Mouse (Mus musculus): Measurements from ENCODE around the gene Kifc5b.
A peak's percentile ranks its signal among the peaks of the same experiment; 100 is the strongest.
"Not testable (repeated sequence)": the region's sequence is repeated elsewhere in the genome, so short reads cannot be mapped to it uniquely, and the experiment has no call there.

Kifc5b gene

DNA sequence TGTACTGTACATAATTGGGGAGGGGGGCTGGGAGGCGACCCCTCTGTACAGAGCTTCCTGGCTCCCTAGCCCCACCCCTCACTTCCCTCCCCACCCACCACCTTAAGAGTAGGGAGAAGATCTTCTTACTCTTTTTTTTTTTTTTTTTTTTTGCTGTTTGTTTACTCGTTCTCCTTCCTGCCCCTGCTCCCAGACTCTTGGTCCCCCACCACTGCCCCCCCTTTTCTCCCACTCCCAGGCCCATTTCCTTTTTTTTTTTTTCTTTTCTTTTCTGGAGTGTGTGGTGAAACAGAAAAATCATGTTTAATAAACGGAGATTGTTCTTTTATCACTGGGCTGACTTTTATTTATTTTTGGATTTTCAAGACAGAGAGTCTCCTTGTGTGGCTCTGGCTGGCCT lies 55.2 kb downstream of the Kifc5b start:
- no peak for DNase-seq

DNA sequence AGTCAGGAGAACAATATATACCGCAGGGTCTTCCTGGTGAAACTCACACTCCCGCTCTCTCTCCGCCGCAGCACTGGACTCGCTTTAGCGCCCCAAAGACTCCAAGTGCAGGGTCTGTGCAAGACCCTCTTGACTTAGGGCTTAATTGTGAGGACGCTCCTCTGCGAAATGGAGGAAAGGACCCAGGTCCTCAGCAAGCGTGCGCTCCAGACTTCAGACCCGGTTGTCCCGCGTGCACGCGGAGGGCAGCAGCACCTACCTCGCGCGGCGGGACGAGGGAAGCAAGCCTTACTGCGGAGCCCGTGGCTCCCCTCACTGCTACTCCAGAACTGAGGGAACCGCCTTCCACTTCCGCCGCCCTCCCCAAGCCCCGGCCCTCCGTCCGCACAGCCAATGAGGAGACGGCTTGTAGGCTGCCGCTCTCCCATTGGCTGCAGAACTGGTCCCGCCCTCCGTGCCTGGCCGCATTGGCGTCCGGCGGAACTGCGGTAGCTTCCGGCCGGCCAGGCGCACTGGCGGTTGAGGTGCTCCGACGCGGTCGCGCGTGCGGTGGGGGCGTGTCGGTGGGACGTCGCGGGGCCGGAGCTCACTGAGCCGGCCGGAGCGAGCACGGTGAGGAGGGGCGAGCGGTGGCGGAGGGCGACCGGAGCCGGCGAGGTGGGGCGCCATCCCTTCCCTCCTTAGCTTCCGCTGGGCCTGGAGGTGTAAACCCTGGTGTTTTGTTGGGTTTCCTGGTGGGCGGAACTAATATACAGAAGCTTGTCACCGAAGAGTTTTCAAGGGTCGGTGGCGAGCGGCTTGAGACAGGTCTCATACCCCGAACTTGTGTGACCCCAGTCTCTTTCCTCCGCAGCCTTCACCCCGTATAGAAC lies 56.0 kb downstream of the Kifc5b start, which contains the start of gene Zbtb9:
Zbtb9 (plus strand) TSS at position 465 of the 872 bp plus-strand sequence.
- peak; percentile 93 to 97 for DNase-seq

DNA sequence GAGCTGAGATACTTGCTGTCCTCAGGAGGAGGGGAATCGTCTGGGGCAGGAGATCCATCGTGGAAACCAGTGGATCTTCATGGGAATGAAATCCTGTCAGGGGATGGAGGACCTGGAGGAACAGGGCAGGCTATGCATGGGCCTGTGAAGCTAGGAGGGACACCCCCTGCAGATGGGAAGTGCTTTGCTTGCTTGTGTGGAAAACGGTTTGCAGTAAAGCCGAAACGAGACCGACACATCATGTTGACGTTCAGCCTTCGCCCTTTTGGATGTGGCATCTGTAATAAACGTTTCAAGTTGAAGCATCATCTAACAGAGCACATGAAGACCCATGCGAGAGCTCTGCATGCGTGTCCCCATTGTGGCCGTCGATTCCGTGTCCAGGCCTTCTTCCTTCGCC lies 57.7 kb downstream of the Kifc5b start:
- no peak for DNase-seq

DNA sequence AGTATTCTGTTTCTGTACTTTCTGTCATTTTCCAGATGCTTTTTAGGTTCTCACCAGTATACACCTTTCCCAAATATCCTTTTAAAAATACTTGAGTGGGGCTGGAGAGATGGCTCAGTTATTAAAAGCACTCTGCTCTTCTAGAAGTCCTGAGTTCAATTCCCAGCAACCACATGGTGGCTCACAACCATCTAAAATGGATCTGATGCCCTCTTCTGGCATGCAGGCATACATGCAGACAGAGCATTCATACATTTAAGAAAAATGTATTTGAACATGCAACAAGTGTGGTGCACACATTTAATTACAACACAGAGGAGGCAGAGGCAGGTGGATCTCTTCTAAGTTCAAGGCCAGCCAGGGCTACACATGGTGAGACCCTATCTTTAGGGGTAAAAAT lies 58.5 kb downstream of the Kifc5b start:
- no peak for DNase-seq

DNA sequence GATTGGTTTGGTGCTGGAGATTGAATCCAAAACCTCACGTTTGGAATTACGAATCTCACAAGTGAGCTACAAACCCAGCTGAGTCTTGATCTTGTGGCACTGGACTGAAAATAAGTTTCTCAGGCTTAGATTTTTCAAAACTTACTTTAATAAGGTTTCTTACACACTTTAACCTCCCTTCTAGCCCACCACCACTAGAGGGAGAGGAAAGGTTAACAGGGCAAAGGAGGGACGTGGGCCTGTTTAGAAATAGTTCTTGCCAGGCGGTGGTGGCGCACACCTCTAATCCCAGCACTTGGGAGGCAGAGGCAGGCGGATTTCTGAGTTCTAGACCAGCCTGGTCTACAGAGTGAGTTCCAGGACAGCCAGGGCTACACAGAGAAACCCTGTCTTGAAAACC lies 60.5 kb downstream of the Kifc5b start:
- not testable (repeated sequence) for DNase-seq

DNA sequence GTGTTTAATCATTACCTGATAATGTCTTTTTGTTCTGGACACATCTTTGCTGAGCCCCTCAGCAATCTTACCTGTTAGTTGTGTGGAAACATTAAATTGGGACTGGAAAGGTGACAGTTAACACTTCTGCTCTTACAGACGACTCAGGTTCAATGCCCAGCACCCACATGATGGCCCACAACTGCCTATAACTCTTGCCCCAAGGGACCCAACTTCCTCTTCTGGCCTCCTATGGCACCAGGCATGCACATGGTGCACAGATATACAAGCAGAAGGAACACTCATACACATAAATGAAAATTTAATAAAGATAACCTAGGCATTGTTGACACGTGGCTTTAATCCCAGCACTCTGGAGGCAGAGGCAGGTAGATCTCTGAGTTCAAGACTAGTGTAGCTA lies 62.5 kb downstream of the Kifc5b start:
- DNase-seq, result no peak

DNA sequence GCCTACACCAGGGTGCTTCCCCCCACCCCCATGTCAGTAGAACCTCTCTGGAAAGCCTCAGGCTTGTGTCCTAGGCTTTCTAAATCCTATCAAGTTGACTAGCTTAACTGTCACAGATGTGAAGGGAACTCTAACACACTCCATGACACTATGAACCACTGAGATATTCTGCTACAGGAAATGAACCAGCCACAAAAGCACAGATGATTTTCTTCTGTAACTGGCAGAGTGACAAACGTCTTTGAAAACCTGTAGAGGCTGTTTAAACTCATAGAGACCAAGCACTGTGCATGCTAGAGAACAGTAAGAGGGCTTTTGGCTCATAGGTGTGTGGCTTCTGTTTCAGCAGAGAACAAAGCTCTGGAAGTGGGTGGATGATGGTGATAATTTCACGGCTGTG lies 64.2 kb downstream of the Kifc5b start:
- no peak for DNase-seq
